Mouse (Mus musculus) embryonic facial prominence, embryonic 11.5 days (tissue): ENCODE data around the gene Olfr1330. TPM values are rescaled to one million over a fixed set of nuclear protein-coding genes. Genes with fewer than 3 reads are reported as not detected.

ENCODE experiments used
- ATAC-seq: fragments of 200-750 bp; cut with Nextera tagmentation; replicated peaks from 2 replicates; pipeline ENCODE4 v1.8.0; 2017; ENCODE audit warnings: low read depth; ENCODE audit not compliant: insufficient number of reproducible peaks, low FRiP score, low TSS enrichment
- DNase-seq: peaks from one replicate; pipeline ENCODE4 v3.0.0-alpha.2; 2015; ENCODE audit warnings: low spot score
- H3K27ac ChIP-seq: fragments of 300-500 bp; sonication (generic); replicated peaks from 2 replicates; pipeline ENCODE4 v1.5.1; 2014; ENCODE audit warnings: mild to moderate bottlenecking, low read depth, low read length, control low read depth
- H3K27me3 ChIP-seq: fragments of 300-500 bp; sonication (generic); 2 replicates; pipeline ENCODE4 v1.6.1; 2014; ENCODE audit warnings: mild to moderate bottlenecking, low read length, moderate library complexity, mixed read lengths; ENCODE audit not compliant: control insufficient read depth, insufficient read depth
- H3K36me3 ChIP-seq: fragments of 300-500 bp; sonication (generic); replicated peaks from 2 replicates; pipeline ENCODE4 v1.6.1; 2014; ENCODE audit warnings: low read depth, mild to moderate bottlenecking, low read length, moderate library complexity, mixed read lengths; ENCODE audit not compliant: control insufficient read depth, insufficient read depth
- H3K4me1 ChIP-seq: fragments of 300-500 bp; sonication (generic); 2 replicates; pipeline ENCODE4 v1.6.1; 2014; ENCODE audit warnings: low read length, mixed read lengths; ENCODE audit not compliant: control insufficient read depth, insufficient read depth
- H3K4me2 ChIP-seq: fragments of 300-500 bp; sonication (generic); 2 replicates; pipeline ENCODE4 v1.6.1; 2014; ENCODE audit warnings: low read depth, mild to moderate bottlenecking, control low read depth, low read length, moderate library complexity
- H3K4me3 ChIP-seq: fragments of 300-500 bp; sonication (generic); 2 replicates; pipeline ENCODE4 v1.5.1; 2014; ENCODE audit warnings: low read depth, low read length, control low read depth
- H3K9ac ChIP-seq: fragments of 300-500 bp; sonication (generic); replicated peaks from 2 replicates; pipeline ENCODE4 v1.6.1; 2014; ENCODE audit warnings: mild to moderate bottlenecking, control low read depth, low read length
- H3K9me3 ChIP-seq: fragments of 300-500 bp; sonication (generic); replicated peaks from 2 replicates; pipeline ENCODE4 v1.6.1; 2016; ENCODE audit warnings: mild to moderate bottlenecking, low read length, inconsistent platforms, mixed read lengths; ENCODE audit not compliant: control insufficient read depth
- WGBS: fragments of 180-500 bp; shearing (Covaris S2); extraction: QIAGEN DNeasy Blood & Tissue Kit; methylation state at CpG from one replicate; pipeline ENCODE4 v1.1.7; 2014; 5-methylcytosine and 5-hydroxymethylcytosine counted together
- polyA plus RNA-seq: library from polyadenylated mRNA; unstranded; fragments of >200 nt; fragmentation: Nextera tagmentation; extraction: Ambion mirVana; gene quantifications from 2 replicates; pipeline ENCODE4 v1.2.1, GENCODE M21; 2014

Gene Olfr1330
- polyA plus RNA-seq, 1 experiment from 2014 or later: not detected

DNA sequence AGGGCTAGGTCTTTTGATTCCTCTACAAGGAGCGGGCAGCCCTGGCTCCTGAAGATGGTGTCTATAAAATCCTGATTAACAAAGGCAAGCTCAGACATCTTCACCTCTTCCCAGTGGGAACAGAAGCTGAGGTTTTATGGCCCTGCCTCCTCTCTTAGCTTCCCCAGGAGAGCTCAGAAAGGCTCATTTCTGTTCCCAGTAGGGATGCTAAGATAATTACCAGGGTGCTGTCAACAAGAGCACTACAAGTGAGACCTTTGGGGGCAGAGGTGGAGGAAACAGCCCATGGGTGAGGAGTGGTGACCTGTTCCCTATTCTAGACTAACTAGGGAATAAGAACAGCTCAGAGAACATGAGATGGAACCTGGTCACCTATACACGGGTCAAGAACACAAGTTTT, 50.1 kb downstream of the Olfr1330 start, which contains the start of gene Olfr1328:
Gene Olfr1328 (minus strand): TSS at position 101 of the 400 bp plus-strand sequence.
- no peak within 1 kb of the TSS for H3K9ac ChIP-seq
- H3K27ac ChIP-seq: no peak within 1 kb of the TSS
- H3K9me3 ChIP-seq: no peaks in the 10 kb centered on the region
- ATAC-seq: no peak
- H3K4me1 ChIP-seq: no peaks in the 10 kb centered on the region
- H3K4me2 ChIP-seq: no peak within 1 kb of the TSS
- no peak within 1 kb of the TSS for H3K4me3 ChIP-seq
- H3K36me3 ChIP-seq: no peaks in the 10 kb centered on the region
- WGBS: 75% methylated on average over 2 of the region's 2 CpGs
- no peak for DNase-seq
- H3K27me3 ChIP-seq: no peaks in the 10 kb centered on the region

Other genes starting within 250 kb of the Olfr1330 start
- gene Olfr62, start 229.6 kb upstream of the Olfr1330 start, polyA plus RNA-seq: not detected in 2 replicates
- gene Olfr1342, start 195.8 kb upstream of the Olfr1330 start, polyA plus RNA-seq: 0.33 TPM in 1 of 2 replicates, not detected in the other
- gene Olfr1341, start 185.1 kb upstream of the Olfr1330 start, polyA plus RNA-seq: 0.08 TPM in 2 replicates
- not detected in 2 replicates for gene Olfr1340, start 168.5 kb upstream of the Olfr1330 start, polyA plus RNA-seq
- not detected in 2 replicates for gene Olfr1339, start 156.4 kb upstream of the Olfr1330 start, polyA plus RNA-seq
- gene Olfr1338, start 129.9 kb upstream of the Olfr1330 start, polyA plus RNA-seq: not detected in 2 replicates
- not detected in 2 replicates for gene Olfr1337, start 106.0 kb upstream of the Olfr1330 start, polyA plus RNA-seq
- gene Olfr1335, start 78.7 kb upstream of the Olfr1330 start, polyA plus RNA-seq: not detected in 2 replicates
- gene Olfr1333, start 52.3 kb upstream of the Olfr1330 start, polyA plus RNA-seq: not detected in 2 replicates
- not detected in 2 replicates for gene Olfr1331, start 23.9 kb upstream of the Olfr1330 start, polyA plus RNA-seq
- gene Olfr1329, start 28.9 kb downstream of the Olfr1330 start, polyA plus RNA-seq: not detected in 2 replicates
- gene Olfr1328, start 50.0 kb downstream of the Olfr1330 start, polyA plus RNA-seq: not detected in 2 replicates
- not detected in 2 replicates for gene Lao1, start 73.0 kb downstream of the Olfr1330 start, polyA plus RNA-seq
- gene Slc2a1, start 220.1 kb downstream of the Olfr1330 start, polyA plus RNA-seq: 111 and 140 TPM in 2 replicates